Mouse (Mus musculus) liver, postnatal 0 days (tissue): ENCODE data around the gene Hipk2.

Experiments used
- CTCF ChIP-seq: sonication (generic); IDR thresholded peaks from 2 replicates; pipeline ENCODE4 v1.5.1; 2016; ENCODE audit warnings: antibody characterized with exemption, low read depth
- EP300 ChIP-seq: IDR thresholded peaks from 2 replicates; pipeline ENCODE4 v1.6.1; 2016; ENCODE audit warnings: antibody characterized with exemption, low read depth, mild to moderate bottlenecking

DNA sequence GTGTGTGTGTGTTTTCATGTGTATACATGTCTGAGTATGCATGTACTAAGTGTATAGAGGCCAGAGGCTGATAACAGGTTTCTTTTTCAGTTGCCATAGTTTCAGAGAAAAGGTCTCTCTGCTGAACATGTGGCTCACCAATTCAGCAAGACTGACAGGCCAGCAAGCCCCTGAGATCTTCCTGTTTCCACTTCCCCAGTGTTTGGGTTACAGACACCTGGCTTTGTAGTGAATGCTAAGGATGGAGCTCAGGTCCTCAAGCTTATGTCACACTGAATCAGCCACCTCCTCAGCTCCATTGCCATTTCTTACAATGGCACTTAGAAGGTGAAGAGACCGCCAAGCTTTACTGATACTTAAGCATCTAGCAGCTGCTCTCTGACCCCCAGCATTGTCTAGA lies 55.1 kb downstream of the Hipk2 start:
- no peak for TF ChIP-seq EP300
- no peak for TF ChIP-seq CTCF
